Mouse (Mus musculus): ENCODE results near the gene Vdr. TPM values are rescaled to one million over a fixed set of nuclear protein-coding genes. Genes with fewer than 3 reads are reported as not detected.

Gene Vdr
- total and polyA plus RNA-seq, 2 experiments from 2014 or later, result 0.12 to 0.27 TPM

DNA sequence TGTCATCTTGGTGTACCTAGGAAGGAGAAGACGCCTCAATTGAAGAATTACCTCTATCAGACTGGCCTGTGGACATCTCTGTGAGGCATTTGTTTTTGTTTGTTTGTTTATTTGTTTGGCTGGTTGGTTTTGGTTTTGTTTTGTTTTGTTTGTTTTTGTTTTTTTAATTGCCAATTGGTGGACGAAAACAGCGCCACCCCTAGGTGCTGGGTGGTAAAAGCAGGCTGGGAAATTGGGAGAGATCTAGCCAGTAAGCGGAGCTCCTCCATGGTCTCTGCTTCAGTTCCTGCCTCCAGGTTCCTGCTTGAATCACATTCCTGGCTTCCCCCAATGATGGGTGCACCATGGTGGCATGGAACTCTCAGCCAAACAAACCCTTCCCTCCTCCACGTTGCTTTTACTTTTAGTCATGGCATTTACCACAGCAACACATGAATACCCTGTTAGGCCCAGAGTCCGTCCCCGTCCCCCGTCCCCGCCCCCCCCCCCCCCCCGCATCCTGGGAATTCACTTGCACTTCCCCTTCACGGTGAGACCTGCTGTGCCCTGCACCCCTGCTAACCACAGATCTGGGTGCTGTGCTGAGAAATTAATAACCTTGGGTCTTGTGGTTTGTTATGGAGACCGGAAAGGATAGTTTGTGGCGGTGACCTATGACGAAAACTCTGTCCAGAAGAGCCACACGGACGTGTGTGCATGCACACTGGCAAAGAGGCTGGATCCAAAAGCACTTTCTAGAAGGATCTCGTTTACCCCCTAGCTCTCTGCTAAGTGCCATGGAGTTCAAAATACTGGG is 94.0 kb downstream of the Vdr start:
- 0 out of 2 replicates have a peak, but pooled peaks have one; percentile 23 for TF ChIP-seq CTCF (IDR thresholded peaks at IDR 0.05)
- no peak for DNase-seq (ENCODE audit: low spot score)
- Histone ChIP-seq H3K27me3 (ENCODE audit: insufficient read depth, low read length) (no peaks in the 10 kb centered on the region), H3K4me2 (ENCODE audit: low read depth, low read length, poor library complexity, severe bottlenecking) (no peak overlapping the region), H3K36me3 (ENCODE audit: insufficient read depth, low read length) (peaks cover 4% of the 10 kb centered on the region), H3K4me1 (ENCODE audit: insufficient read depth, low read length) (peaks cover 13% of the 10 kb centered on the region), H3K27ac (ENCODE audit: low read depth, low read length) (no peak overlapping the region), H3K9ac (replicated peaks; ENCODE audit: low read length, poor library complexity, severe bottlenecking) (no peak overlapping the region), H3K4me3 (ENCODE audit: low read depth, low read length) (no peak overlapping the region), H3K9me3 (ENCODE audit: low read length) (no peaks in the 10 kb centered on the region)
- WGBS, result 95% methylated on average over 17 of the region's 17 CpGs
- ATAC-seq (ENCODE audit: low FRiP score), result no peak

DNA sequence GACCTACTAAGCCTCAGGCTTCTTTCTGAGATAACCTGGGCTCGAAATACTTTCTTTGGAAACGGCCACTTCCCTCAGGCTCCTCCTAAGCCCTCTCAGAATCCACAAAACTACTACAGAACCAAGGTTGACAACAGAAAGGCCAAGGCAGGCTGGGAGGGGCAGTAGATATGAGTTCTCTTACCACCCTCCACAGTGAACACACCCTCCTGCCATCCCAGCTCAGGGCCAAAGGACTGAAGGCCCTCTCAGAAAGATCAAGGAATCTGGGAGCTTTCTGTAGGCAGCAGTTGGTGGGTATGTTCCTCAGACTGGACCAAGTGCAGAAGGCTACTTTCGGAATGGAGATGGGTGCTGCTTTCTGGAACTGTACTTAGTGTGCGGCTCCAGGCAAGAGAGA is 95.2 kb downstream of the Vdr start:
- ATAC-seq (ENCODE audit: low FRiP score) (no peak), DNase-seq (ENCODE audit: low spot score) (no peak)
- WGBS, result 90% methylated on average over 4 of the region's 4 CpGs
- H3K9me3 ChIP-seq (ENCODE audit: low read length), result no peaks in the 10 kb centered on the region
- no peak overlapping the region for H3K27ac ChIP-seq (ENCODE audit: low read depth, low read length)
- no peak overlapping the region for H3K4me3 ChIP-seq (ENCODE audit: low read depth, low read length)
- TF ChIP-seq CTCF (IDR thresholded peaks at IDR 0.05), result no peak
- H3K9ac ChIP-seq (replicated peaks; ENCODE audit: low read length, poor library complexity, severe bottlenecking), result no peak overlapping the region
- peaks cover 13% of the 10 kb centered on the region for H3K4me1 ChIP-seq (ENCODE audit: insufficient read depth, low read length)
- no peak overlapping the region for H3K4me2 ChIP-seq (ENCODE audit: low read depth, low read length, poor library complexity, severe bottlenecking)
- peaks cover 8% of the 10 kb centered on the region for H3K36me3 ChIP-seq (ENCODE audit: insufficient read depth, low read length)
- no peaks in the 10 kb centered on the region for H3K27me3 ChIP-seq (ENCODE audit: insufficient read depth, low read length)

DNA sequence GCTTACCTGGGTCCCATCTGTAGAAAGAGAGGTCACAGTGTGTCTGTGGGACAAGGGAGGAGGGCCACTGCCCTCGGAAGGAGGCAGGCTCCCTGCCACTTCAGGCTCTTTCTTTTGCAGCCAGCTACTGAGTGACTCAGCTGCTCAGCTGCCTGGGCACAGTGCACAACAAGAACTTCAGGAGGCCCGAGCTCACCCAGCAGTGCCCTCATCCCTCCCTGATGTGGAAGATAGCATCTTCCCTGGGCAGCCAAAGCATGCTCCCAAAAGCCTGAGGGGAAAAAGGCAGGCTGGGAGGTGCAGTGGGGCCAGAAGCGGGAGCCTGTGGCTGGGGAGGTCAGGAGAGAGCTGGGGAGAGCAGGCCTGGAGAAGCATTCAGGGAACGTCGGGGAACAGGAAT is 95.7 kb downstream of the Vdr start:
- 46% methylated on average over 4 of the region's 5 CpGs for WGBS

DNA sequence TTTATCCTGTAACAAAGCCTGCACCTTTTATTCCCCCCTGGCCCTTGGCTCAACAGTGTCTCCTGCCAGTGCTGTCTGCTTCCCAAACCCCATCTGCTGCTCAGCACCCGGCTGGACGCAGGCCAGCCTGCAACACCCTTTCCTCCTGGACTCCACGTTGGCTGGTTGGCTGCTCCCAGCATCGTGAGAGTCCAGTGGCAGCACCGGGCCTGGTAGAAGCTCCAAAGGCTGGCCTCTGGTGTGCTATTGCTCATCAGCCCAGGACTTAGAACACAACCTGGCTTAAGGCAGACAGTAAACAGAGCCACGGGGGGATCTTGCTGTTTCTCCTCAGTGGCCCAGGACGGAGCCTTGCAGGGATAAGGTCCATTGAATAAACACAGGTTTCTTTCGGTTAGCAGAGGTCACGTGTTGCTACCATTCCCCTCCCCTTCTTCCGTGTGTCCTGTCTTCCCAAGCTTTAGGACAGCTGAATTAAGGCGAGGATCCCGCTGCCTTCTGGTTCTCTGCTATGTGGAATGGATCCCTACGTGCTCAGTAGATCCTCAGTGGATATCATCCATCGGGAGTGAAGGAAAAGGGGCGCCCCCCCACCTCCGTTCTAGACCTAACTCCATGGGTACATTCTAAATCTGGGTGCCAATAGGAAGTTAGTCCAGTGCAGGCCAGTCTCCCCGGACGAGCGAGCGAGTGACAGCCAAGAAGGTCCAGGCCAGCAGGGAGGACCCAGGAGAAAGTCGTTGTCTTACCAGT is 96.8 kb downstream of the Vdr start:
- Histone ChIP-seq H3K4me1 (ENCODE audit: insufficient read depth, low read length) (peaks cover 13% of the 10 kb centered on the region), H3K4me2 (ENCODE audit: low read depth, low read length, poor library complexity, severe bottlenecking) (no peak overlapping the region), H3K4me3 (ENCODE audit: low read depth, low read length) (no peak overlapping the region), H3K36me3 (ENCODE audit: insufficient read depth, low read length) (peaks cover 16% of the 10 kb centered on the region), H3K9ac (replicated peaks; ENCODE audit: low read length, poor library complexity, severe bottlenecking) (0 out of 2 replicates have a peak overlapping the region, but pooled peaks have one; percentile 1), H3K27ac (ENCODE audit: low read depth, low read length) (no peak overlapping the region), H3K27me3 (ENCODE audit: insufficient read depth, low read length) (no peaks in the 10 kb centered on the region), H3K9me3 (ENCODE audit: low read length) (no peaks in the 10 kb centered on the region)
- DNase-seq (ENCODE audit: low spot score) (peak; percentile 61), ATAC-seq (ENCODE audit: low FRiP score) (no peak)
- WGBS, result 51% methylated on average over 21 of the region's 21 CpGs
- no peak for TF ChIP-seq CTCF (IDR thresholded peaks at IDR 0.05)

More for the DNA sequence above, 95.7 kb downstream of the Vdr start:
- no peak for ATAC-seq (ENCODE audit: low FRiP score)
- Histone ChIP-seq H3K4me3 (ENCODE audit: low read depth, low read length) (no peak overlapping the region), H3K4me1 (ENCODE audit: insufficient read depth, low read length) (peaks cover 13% of the 10 kb centered on the region), H3K4me2 (ENCODE audit: low read depth, low read length, poor library complexity, severe bottlenecking) (no peak overlapping the region), H3K27me3 (ENCODE audit: insufficient read depth, low read length) (no peaks in the 10 kb centered on the region), H3K27ac (ENCODE audit: low read depth, low read length) (no peak overlapping the region), H3K9me3 (ENCODE audit: low read length) (no peaks in the 10 kb centered on the region), H3K9ac (replicated peaks; ENCODE audit: low read length, poor library complexity, severe bottlenecking) (no peak overlapping the region), H3K36me3 (ENCODE audit: insufficient read depth, low read length) (peaks cover 8% of the 10 kb centered on the region)
- no peak for TF ChIP-seq CTCF (IDR thresholded peaks at IDR 0.05)
- no peak for DNase-seq (ENCODE audit: low spot score)

DNA sequence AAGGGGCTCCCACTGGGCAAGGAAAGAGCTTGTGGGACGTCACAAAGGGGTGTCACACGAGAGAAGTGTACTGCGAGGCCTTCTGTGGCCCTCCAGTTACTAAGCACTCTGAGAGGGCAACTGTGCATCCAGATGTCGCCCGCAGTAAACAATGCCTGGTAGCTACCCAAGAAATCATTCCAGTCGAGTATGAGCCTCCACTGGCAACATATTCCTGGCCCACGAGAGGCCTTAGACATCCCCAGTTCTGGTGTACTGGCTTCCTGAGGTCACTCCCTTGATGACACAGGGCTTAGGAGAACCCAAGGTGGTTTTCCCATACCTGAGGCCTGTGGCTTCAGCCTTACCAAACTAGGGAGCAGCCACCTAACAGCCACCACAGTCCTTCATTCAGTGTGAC is 97.6 kb downstream of the Vdr start:
- Histone ChIP-seq H3K4me1 (ENCODE audit: insufficient read depth, low read length) (peaks cover 10% of the 10 kb centered on the region; the same call in 1 of the 2 replicates), H3K4me3 (ENCODE audit: low read depth, low read length) (no peak overlapping the region), H3K27ac (ENCODE audit: low read depth, low read length) (no peak overlapping the region), H3K27me3 (ENCODE audit: insufficient read depth, low read length) (no peaks in the 10 kb centered on the region), H3K9ac (replicated peaks; ENCODE audit: low read length, poor library complexity, severe bottlenecking) (no peak overlapping the region), H3K9me3 (ENCODE audit: low read length) (no peaks in the 10 kb centered on the region), H3K4me2 (ENCODE audit: low read depth, low read length, poor library complexity, severe bottlenecking) (no peak overlapping the region), H3K36me3 (ENCODE audit: insufficient read depth, low read length) (peaks cover 24% of the 10 kb centered on the region)
- no peak for ATAC-seq (ENCODE audit: low FRiP score)
- DNase-seq (ENCODE audit: low spot score), result no peak
- TF ChIP-seq CTCF (IDR thresholded peaks at IDR 0.05), result no peak
- 67% methylated on average over 7 of the region's 7 CpGs for WGBS

DNA sequence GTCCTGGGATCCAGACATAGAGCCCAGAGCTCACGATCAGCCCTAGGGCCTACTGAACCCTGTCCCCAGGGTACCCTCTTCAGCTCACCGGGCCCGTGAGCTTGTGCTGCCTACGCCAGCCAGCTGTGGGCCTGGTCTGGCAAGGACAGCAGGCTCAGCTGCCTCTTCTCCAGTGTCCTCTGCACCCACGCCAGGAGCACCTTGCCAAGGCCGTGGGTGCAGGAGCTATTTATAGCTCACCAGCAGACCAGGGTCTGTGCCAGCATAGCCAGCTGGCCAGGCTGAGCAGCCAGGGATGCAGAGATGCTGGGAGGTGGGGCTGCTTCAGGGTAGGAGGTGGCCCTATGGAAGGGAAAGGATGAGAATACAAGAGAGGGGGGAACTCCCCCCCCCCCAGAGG is 98.3 kb downstream of the Vdr start:
- TF ChIP-seq CTCF (IDR thresholded peaks at IDR 0.05), result no peak
- ATAC-seq (ENCODE audit: low FRiP score), result peak; percentile 57
- Histone ChIP-seq H3K4me3 (ENCODE audit: low read depth, low read length) (no peak overlapping the region), H3K27me3 (ENCODE audit: insufficient read depth, low read length) (no peaks in the 10 kb centered on the region), H3K9me3 (ENCODE audit: low read length) (no peaks in the 10 kb centered on the region), H3K36me3 (ENCODE audit: insufficient read depth, low read length) (peaks cover 30% of the 10 kb centered on the region), H3K4me1 (ENCODE audit: insufficient read depth, low read length) (peaks cover 10% of the 10 kb centered on the region; the same call in 1 of the 2 replicates), H3K9ac (replicated peaks; ENCODE audit: low read length, poor library complexity, severe bottlenecking) (no peak overlapping the region), H3K27ac (ENCODE audit: low read depth, low read length) (no peak overlapping the region), H3K4me2 (ENCODE audit: low read depth, low read length, poor library complexity, severe bottlenecking) (no peak overlapping the region)
- peak; percentile 80 for DNase-seq (ENCODE audit: low spot score)
- 53% methylated on average over 6 of the region's 6 CpGs for WGBS

Measured in midbrain, postnatal 0 days (tissue).